Mouse (Mus musculus) hindbrain, embryonic 15.5 days (tissue): Measurements from ENCODE around the gene Taok2. TPM values are rescaled to one million over a fixed set of nuclear protein-coding genes. Genes with fewer than 3 reads are reported as not detected.
"Not testable (repeated sequence)": the region's sequence is repeated elsewhere in the genome, so short reads cannot be mapped to it uniquely, and the experiment has no call there.

Experiments used
- ATAC-seq: fragments of 200-750 bp; cut with Nextera tagmentation; 2 replicates; pipeline ENCODE4 v1.8.0; 2017; ENCODE audit warnings: low read depth, moderate number of reproducible peaks, moderate TSS enrichment; ENCODE audit not compliant: low FRiP score
- H3K27ac ChIP-seq: fragments of 300-500 bp; sonication (generic); replicated peaks from 2 replicates; pipeline ENCODE4 v1.5.1; 2015; ENCODE audit warnings: mild to moderate bottlenecking, inconsistent platforms
- H3K27me3 ChIP-seq: fragments of 300-500 bp; sonication (generic); 2 replicates; pipeline ENCODE4 v1.6.1; 2015; ENCODE audit warnings: control low read depth, inconsistent platforms
- H3K36me3 ChIP-seq: fragments of 300-500 bp; sonication (generic); 2 replicates; pipeline ENCODE4 v1.6.1; 2015; ENCODE audit warnings: control low read depth, inconsistent platforms
- H3K4me1 ChIP-seq: fragments of 300-500 bp; sonication (generic); replicated peaks from 2 replicates; pipeline ENCODE4 v1.6.1; 2015; ENCODE audit warnings: control low read depth, inconsistent platforms
- H3K4me2 ChIP-seq: fragments of 300-500 bp; sonication (generic); 2 replicates; pipeline ENCODE4 v1.6.1; 2015; ENCODE audit warnings: moderate library complexity, mild to moderate bottlenecking, inconsistent platforms
- H3K4me3 ChIP-seq: fragments of 300-500 bp; sonication (generic); 2 replicates; pipeline ENCODE4 v1.5.1; 2015; ENCODE audit warnings: mild to moderate bottlenecking, inconsistent platforms
- H3K9ac ChIP-seq: fragments of 300-500 bp; sonication (generic); 2 replicates; pipeline ENCODE4 v1.6.1; 2015; ENCODE audit warnings: inconsistent platforms
- H3K9me3 ChIP-seq: fragments of 300-500 bp; sonication (generic); 2 replicates; pipeline ENCODE4 v1.6.1; 2016; ENCODE audit warnings: control low read depth, inconsistent platforms
- WGBS: fragments of 180-500 bp; shearing (Covaris S2); methylation state at CpG from one replicate; pipeline ENCODE4 v1.1.7; 2015; 5-methylcytosine and 5-hydroxymethylcytosine counted together
- polyA plus RNA-seq: library from polyadenylated mRNA; unstranded; fragments of >200 nt; fragmentation: Nextera tagmentation; extraction: Ambion mirVana; gene quantifications from 2 replicates; pipeline ENCODE4 v1.2.1, GENCODE M21; 2015

Gene Taok2
- polyA plus RNA-seq, 1 experiment from 2014 or later = 58.1 TPM

DNA sequence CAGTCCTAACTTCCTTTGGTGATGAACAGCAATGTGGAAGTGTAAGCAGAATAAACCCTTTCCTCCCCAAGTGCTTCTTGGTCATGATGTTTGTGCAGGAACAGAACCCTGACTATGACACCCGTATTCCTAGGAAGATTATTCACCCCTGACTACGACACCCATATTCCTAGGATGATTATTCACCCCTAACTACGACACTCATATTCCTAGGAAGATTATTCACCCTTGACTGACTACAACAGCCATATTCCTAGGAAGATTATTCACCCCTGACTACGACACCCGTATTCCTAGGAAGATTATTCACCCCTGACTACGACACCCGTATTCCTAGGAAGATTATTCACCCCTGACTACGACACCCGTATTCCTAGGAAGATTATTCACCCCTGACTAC is 15.3 kb upstream of the Taok2 start:
- H3K36me3 ChIP-seq, H3K27ac ChIP-seq, H3K4me3 ChIP-seq, H3K27me3 ChIP-seq, H3K9ac ChIP-seq, ATAC-seq, H3K4me2 ChIP-seq, H3K9me3 ChIP-seq: not testable (repeated sequence)
- H3K4me1 ChIP-seq = peaks cover 18% of the 10 kb centered on the region
- 97% methylated on average over 7 of the region's 9 CpGs for WGBS

DNA sequence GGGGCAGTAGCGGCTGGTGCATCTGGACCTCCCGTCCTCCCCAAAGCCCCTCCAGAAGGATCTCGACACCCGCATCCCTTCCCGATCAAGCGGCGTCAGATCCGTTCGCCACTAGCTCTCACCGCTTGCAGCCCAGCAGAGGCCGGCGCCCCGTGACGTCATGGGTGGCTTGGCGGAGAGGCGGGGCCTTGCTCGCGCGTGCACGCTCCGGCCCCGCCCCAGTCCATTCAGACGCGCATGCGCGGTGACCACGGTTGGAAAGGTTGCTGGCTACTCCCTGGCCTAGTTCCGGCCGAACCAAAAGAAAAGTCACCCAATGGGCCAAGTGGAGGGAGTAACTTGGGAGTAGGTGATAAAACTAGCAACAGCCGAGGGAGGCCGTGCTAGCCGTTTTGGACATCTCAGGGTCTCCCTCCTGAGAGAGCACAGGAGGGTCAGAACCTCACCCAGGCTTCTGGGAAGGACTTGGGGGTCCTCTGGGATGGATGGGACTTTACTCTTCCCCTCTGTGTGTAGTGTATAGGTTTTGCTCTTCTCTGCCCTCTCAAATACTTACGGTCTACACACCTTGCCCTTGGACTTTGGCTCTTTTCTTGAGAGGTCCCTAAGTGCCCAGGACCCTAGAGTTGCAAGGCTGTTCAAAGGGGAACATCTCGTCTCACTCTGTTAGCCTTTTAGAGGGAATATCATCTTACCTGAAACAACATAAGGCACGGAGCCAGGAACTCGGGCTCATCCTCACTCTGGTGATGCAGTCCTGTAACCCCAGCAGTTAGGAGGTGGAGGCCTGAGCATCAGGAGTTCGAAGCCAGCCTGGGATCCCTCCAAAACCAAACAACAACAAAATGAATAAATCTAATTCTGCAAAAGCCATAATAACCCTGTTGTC is 13.8 kb upstream of the Taok2 start:
- H3K4me1 ChIP-seq = peaks cover 18% of the 10 kb centered on the region
- H3K27ac ChIP-seq = peak overlapping the region; percentile 91
- H3K9ac ChIP-seq = peak overlapping the region; percentile 64
- H3K27me3 ChIP-seq = no peaks in the 10 kb centered on the region
- ATAC-seq = peak; percentile 96
- peak overlapping the region; percentile 58 for H3K4me2 ChIP-seq
- H3K36me3 ChIP-seq = no peaks in the 10 kb centered on the region
- no peaks in the 10 kb centered on the region for H3K9me3 ChIP-seq
- peak overlapping the region; percentile 61 for H3K4me3 ChIP-seq
- 12% methylated on average over 37 of the region's 37 CpGs for WGBS

DNA sequence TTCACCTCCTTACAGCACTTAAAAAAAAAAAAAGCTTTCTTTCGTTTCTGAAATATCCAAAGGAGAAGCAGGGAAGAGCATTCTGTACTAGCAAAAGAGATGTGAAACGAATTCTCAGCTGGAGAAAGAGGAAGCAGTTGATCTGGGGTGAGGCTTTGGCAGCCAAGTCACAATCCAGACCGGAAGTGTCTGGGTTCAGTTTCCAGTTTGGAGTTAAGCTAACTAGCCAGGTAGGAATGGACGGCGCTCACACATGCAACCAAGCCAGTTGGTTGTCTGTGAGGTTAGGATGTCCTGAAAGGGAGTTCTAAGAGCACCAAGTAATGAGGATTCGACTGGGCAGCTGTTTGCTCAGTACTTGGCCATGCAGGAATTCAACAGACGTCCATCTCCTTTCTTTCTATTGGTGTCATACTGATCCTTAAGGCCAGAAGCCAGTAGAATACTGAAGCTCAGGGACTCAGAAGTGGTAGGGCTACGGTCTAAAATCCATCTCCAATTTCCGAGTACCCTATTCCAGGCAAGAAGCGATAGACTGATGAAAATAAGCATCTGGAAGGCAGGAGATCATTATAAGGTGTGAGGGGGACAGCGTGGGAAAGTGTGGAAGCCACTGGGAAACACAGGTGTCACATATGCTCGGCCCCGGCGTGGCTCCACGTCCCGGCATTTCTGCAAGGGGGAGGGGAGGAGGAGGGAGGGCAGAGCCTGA is 13.0 kb upstream of the Taok2 start:
- Histone ChIP-seq H3K9me3 (no peaks in the 10 kb centered on the region), H3K4me3 (peak overlapping the region; percentile 61), H3K4me2 (peak overlapping the region; percentile 58), H3K27ac (peak overlapping the region; percentile 91), H3K36me3 (no peaks in the 10 kb centered on the region), H3K27me3 (no peaks in the 10 kb centered on the region), H3K9ac (peak overlapping the region; percentile 64), H3K4me1 (peaks cover 18% of the 10 kb centered on the region)
- 23% methylated on average over 16 of the region's 16 CpGs for WGBS
- peak; percentile 50 for ATAC-seq

DNA sequence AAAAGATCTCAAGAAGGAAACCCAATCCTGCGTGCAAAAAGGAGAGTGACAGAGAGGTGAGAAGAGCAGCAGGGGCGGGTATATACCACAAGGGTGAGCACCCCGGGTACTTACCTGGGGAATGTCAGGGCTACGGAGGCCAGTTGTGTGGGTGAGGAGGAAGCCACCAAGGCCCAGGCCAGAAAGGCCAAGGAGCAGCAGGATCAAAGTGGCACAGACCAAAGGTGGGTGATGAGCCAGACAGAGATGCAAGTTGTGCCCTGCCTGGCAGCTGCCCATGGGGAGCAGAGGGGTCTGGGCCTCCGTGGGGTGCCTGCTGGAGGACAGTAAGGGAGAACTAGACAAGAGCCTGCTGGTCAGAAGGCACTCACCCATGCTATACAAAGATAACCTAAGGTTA is 12.4 kb upstream of the Taok2 start:
- no peak overlapping the region for H3K4me3 ChIP-seq
- no peak overlapping the region for H3K27ac ChIP-seq
- 91% methylated on average over 5 of the region's 5 CpGs for WGBS
- H3K9me3 ChIP-seq = no peaks in the 10 kb centered on the region
- H3K9ac ChIP-seq = no peak overlapping the region
- ATAC-seq = no peak
- H3K36me3 ChIP-seq = no peaks in the 10 kb centered on the region
- no peaks in the 10 kb centered on the region for H3K27me3 ChIP-seq
- peaks cover 18% of the 10 kb centered on the region for H3K4me1 ChIP-seq
- H3K4me2 ChIP-seq = peak overlapping the region; percentile 58

DNA sequence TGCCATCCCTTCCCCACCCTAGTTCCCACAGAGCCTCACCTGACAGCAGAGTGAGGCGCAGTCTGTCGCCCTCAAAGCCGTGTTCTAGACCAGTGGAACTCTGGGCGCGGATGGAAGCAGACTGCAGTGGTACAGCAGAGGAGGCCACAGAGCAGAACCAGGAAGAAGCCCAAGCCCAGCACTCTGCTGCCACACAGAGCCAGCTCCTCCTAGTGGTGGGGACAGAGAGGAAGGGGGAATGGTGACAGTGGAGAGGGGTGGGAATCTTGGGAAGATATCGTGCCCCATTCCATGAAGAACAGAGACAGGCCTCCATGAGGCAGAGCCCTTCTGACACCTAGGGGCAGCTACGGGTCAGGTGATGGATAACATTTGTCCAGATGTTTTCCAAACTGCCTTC is 4.3 kb upstream of the Taok2 start:
- H3K4me1 ChIP-seq = peaks cover 6% of the 10 kb centered on the region; the same call in 1 of the 2 replicates
- no peak overlapping the region for H3K9ac ChIP-seq
- no peak overlapping the region for H3K4me2 ChIP-seq
- H3K27ac ChIP-seq = no peak overlapping the region
- no peaks in the 10 kb centered on the region for H3K9me3 ChIP-seq
- no peaks in the 10 kb centered on the region for H3K27me3 ChIP-seq
- WGBS = 50% methylated on average over 7 of the region's 7 CpGs
- no peak for ATAC-seq
- no peak overlapping the region for H3K4me3 ChIP-seq
- no peaks in the 10 kb centered on the region for H3K36me3 ChIP-seq

DNA sequence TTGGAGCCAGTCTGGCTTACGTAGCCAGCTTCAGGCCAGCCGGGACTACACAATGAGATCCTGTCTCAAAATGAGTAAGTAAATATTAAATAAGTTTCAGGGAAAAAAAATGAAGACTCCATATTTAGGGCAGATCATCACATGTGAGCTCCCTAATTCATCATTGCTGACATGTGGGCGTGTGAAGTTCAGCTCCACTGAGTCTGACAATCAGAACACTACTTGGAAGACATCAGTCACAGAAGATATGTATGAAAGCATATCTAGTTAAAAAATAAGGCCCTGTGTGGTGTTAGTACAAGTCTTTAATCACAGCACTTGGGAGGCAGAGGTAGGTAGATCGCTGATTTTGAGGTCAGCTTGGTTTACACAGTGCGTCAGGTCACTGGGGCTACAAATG is 2.8 kb upstream of the Taok2 start:
- Histone ChIP-seq H3K4me1 (peaks cover 20% of the 10 kb centered on the region), H3K36me3 (no peaks in the 10 kb centered on the region), H3K4me2 (no peak overlapping the region), H3K27ac (no peak overlapping the region), H3K27me3 (no peaks in the 10 kb centered on the region), H3K4me3 (no peak overlapping the region), H3K9ac (no peak overlapping the region), H3K9me3 (no peaks in the 10 kb centered on the region)
- WGBS = 83% methylated on average over 5 of the region's 5 CpGs
- ATAC-seq = no peak

DNA sequence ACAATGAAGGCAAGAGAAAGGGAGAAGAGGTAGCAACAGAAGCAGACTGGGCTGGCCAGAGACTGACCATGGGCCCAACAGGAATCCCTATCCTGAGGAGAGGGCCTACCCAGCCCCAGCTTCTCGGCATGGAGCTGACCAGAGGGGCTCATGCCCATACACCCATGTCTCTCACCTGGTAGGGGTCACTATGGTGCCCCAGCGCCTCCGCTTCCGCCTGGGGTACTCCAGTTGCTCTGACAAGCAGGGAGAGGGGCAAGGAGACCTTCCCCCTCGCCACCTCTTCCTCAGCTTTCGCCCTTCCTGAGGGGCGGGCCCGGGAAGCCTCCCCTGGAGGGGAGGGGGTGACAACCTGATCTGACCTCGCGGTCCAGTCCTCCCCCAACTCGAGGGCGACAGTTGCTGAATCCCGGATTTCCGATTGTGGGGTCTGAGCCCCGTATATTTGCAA is 747 bp downstream of the Taok2 start:
- peak overlapping the region; percentile 73 for H3K4me3 ChIP-seq
- H3K4me2 ChIP-seq = peak overlapping the region; percentile 96
- peak overlapping the region; percentile 86 for H3K9ac ChIP-seq
- H3K36me3 ChIP-seq = peaks cover 16% of the 10 kb centered on the region
- WGBS = 3% methylated on average over 15 of the region's 15 CpGs
- peak overlapping the region; percentile 96 for H3K27ac ChIP-seq
- H3K9me3 ChIP-seq = no peaks in the 10 kb centered on the region
- H3K4me1 ChIP-seq = peaks cover 42% of the 10 kb centered on the region
- H3K27me3 ChIP-seq = no peaks in the 10 kb centered on the region
- no peak for ATAC-seq

DNA sequence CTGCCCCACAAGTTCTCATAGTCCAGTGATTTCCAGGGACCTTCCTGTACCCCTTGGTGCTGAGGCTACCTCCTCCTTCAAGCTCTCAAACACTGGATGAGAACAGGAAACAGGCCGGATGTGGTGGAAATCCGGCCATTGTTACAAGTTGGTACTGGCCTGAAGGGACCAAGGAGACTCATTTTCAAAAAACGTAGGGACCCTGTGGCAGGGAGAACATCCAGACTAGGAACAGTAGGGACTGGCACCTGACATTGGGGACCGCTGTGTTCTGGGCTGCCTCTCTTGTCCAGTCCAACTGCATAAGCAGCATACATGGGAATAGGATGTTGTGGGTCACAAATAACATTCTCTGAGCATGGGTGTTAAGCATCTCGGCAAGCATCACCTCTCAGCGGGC is 3.5 kb downstream of the Taok2 start:
- Histone ChIP-seq H3K4me3 (no peak overlapping the region), H3K27ac (0 out of 2 replicates have a peak overlapping the region, but pooled peaks have one; percentile 17), H3K9ac (no peak overlapping the region), H3K4me1 (peaks cover 42% of the 10 kb centered on the region), H3K4me2 (peak overlapping the region; percentile 96), H3K9me3 (no peaks in the 10 kb centered on the region), H3K27me3 (no peaks in the 10 kb centered on the region), H3K36me3 (peaks cover 42% of the 10 kb centered on the region)
- no peak for ATAC-seq
- 82% methylated on average over 6 of the region's 6 CpGs for WGBS

DNA sequence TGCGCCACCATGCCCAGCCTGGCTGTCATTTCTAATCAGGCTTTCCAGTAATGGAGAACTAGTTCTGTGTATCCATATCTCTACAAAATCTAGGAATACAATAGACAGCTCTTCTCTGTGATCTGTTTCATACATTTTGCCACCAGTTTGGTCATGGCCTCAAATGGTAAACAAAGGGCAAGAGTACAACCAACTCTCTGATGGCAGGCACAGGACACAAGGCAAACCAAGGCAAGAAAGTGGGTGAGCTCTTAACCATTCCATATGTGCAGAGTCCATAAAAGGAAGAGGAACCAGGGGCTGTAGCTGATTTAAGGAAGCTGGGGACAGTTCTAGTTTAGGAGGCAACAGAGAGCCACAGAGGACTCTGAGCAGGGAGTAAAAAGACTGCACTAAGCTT is 7.3 kb downstream of the Taok2 start:
- no peak overlapping the region for H3K4me3 ChIP-seq
- H3K9ac ChIP-seq = no peak overlapping the region
- 97% methylated on average over 1 of the region's 1 CpGs for WGBS
- peaks cover 80% of the 10 kb centered on the region for H3K36me3 ChIP-seq
- ATAC-seq = no peak
- no peak overlapping the region for H3K27ac ChIP-seq
- H3K4me1 ChIP-seq = peaks cover 21% of the 10 kb centered on the region
- no peaks in the 10 kb centered on the region for H3K27me3 ChIP-seq
- no peaks in the 10 kb centered on the region for H3K9me3 ChIP-seq
- no peak overlapping the region for H3K4me2 ChIP-seq

DNA sequence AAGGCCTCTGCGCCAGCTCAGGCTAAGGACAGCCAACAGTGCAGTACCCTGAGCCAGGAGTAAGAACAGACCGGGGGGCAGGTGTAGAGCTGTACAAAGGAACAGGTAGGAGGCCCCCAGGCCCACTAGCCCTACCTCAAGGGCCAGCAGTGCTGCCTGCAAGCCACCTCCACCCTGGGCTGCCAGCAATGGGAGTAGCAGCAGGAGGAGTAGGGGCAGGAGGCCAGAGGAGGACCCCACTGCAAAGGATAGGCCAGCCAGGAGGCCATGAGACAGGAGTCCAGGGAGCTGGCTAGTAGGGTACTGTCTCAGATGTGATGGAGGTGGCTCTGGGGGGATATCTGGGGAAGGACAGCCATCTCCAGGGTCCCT is 14.0 kb downstream of the Taok2 start:
- H3K4me1 ChIP-seq = no peaks in the 10 kb centered on the region
- no peak overlapping the region for H3K4me2 ChIP-seq
- H3K27ac ChIP-seq = no peak overlapping the region
- peaks cover 95% of the 10 kb centered on the region for H3K36me3 ChIP-seq
- H3K27me3 ChIP-seq = no peaks in the 10 kb centered on the region
- H3K9ac ChIP-seq = no peak overlapping the region
- no peak overlapping the region for H3K4me3 ChIP-seq
- ATAC-seq = no peak
- no peaks in the 10 kb centered on the region for H3K9me3 ChIP-seq
- WGBS = 95% methylated on average over 2 of the region's 2 CpGs

DNA sequence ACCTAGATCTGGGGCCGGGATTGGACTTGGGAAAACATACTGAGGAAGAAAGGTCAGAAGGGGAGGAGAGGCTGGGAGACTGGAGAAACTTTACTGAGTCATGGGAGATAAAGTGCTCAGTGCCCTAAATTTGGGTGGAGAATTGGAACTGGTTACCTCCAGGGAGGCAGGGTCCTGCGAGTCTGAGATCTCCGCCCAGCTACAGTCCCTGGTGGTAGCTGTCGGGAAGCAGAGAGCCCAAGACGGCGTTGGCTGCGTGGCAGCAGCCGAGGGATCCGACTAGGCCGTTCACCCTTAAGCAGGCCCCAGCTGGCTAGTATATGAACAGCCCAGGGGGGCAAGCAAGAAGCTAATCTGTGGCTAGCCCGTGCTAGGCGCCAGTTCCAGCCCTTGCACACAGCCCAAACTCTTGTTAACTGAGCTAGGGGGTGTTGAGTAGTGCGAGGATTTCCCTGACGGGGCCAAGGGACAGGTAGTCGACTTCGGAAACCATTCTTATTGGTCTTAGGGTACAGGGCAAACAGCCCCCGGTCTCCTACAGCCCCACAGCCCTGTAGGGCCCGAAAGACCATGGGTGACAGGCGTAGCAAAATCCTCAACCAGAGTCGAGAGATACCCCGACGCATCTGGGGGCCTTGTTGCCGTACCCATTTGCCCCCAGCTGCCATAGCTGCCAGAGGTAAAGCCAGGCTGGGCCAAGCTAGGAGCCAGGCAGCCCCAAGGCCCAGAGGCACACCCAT is 14.6 kb downstream of the Taok2 start:
- H3K27me3 ChIP-seq = no peaks in the 10 kb centered on the region
- no peak overlapping the region for H3K27ac ChIP-seq
- H3K9ac ChIP-seq = no peak overlapping the region
- 88% methylated on average over 23 of the region's 23 CpGs for WGBS
- no peak overlapping the region for H3K4me3 ChIP-seq
- H3K36me3 ChIP-seq = peaks cover 95% of the 10 kb centered on the region
- H3K4me2 ChIP-seq = no peak overlapping the region
- no peak for ATAC-seq
- H3K4me1 ChIP-seq = no peaks in the 10 kb centered on the region
- no peaks in the 10 kb centered on the region for H3K9me3 ChIP-seq

DNA sequence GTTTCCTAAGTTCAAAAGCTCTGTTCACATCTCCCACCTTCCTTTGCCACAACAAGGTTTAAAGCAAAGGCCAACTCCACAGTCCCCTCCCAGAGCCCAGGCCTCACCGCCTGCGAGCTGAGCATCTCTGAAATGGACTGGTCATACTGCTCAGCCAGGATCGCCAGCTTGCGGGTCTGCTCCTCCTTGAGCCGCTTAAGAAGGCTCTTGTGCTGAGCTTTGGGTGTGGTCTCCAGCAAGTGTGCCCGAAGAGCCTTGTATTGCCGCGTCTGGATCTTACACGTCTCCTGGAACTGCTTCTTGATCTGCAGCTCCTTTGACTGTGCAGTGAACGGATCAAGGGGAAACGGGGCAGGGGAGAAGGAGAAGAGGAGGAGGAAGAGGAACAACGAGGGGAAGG is 16.5 kb downstream of the Taok2 start:
- Histone ChIP-seq H3K36me3 (peaks cover 84% of the 10 kb centered on the region), H3K9ac (no peak overlapping the region), H3K9me3 (no peaks in the 10 kb centered on the region), H3K27me3 (no peaks in the 10 kb centered on the region), H3K4me2 (no peak overlapping the region), H3K27ac (no peak overlapping the region), H3K4me1 (peaks cover 15% of the 10 kb centered on the region), H3K4me3 (no peak overlapping the region)
- 91% methylated on average over 12 of the region's 12 CpGs for WGBS
- no peak for ATAC-seq
